Mouse (Mus musculus) effector memory CD4-positive, alpha-beta T cell, adult 7 months (primary cell): ENCODE data around the gene Calr4. TPM values are rescaled to one million over a fixed set of nuclear protein-coding genes. Genes with fewer than 3 reads are reported as not detected.

Experiments used
- polyA plus RNA-seq: library from polyadenylated mRNA; unstranded; fragments of 100-300 nt; shearing (Covaris generic); gene quantifications from one replicate; pipeline ENCODE4 v1.2.1, GENCODE M21; 2017

The Calr4 gene
- polyA plus RNA-seq = not detected

GRCm38 (mm10) chr4:109234185-109234584, at the start of gene Calr4:
Gene Calr4, plus strand, starts transcription at chr4:109234485.

GRCm38 (mm10) chr4:109201582-109202424, 32.5 kb upstream of the Calr4 start, which contains the start of gene Osbpl9:
Gene Osbpl9, minus strand, starts transcription at chr4:109202272.

GRCm38 (mm10) chr4:109279689-109280458, 45.6 kb downstream of the Calr4 start, which contains the start of gene Eps15:
Gene Eps15, plus strand, starts transcription at chr4:109280268.

Other genes with a start within 250 kb of the Calr4 start
- 77.5 TPM for gene Nrd1, start 233.8 kb upstream of the Calr4 start, polyA plus RNA-seq
- 153 TPM for gene Osbpl9, start 32.2 kb upstream of the Calr4 start, polyA plus RNA-seq
- gene Eps15, start 45.8 kb downstream of the Calr4 start, polyA plus RNA-seq = 102 TPM
- gene Ttc39a, start 172.1 kb downstream of the Calr4 start, polyA plus RNA-seq = not detected